Mouse (Mus musculus): ENCODE data around the gene Gins3. TPM values are rescaled to one million over a fixed set of nuclear protein-coding genes. Genes with fewer than 3 reads are reported as not detected.

Gins3 gene
- polyA plus RNA-seq, 1 experiment from 2014 or later, result 25.0 TPM

- Histone ChIP-seq H3K4me3 (ENCODE audit: low read depth, low read length) (no peak overlapping the region), H3K27me3 (ENCODE audit: control insufficient read depth, insufficient read depth, low read length) (0 out of 2 replicates have a peak, but pooled peaks cover 9% of the 10 kb centered on the region), H3K4me1 (ENCODE audit: control insufficient read depth, insufficient read depth, low read length) (no peaks in the 10 kb centered on the region), H3K4me2 (replicated peaks; ENCODE audit: low read depth, low read length) (no peak overlapping the region), H3K27ac (ENCODE audit: low read length) (no peak overlapping the region), H3K9ac (replicated peaks; ENCODE audit: low read depth, low read length) (no peak overlapping the region), H3K36me3 (ENCODE audit: control insufficient read depth, insufficient read depth, low read length) (no peaks in the 10 kb centered on the region), H3K9me3 (ENCODE audit: control insufficient read depth, low read depth, low read length) (no peaks in the 10 kb centered on the region)
- WGBS, result 19% methylated on average over 6 of the region's 6 CpGs
- ATAC-seq (ENCODE audit: insufficient number of reproducible peaks, insufficient read depth, low FRiP score, low read depth), result no peak
Observed at GRCm38 (mm10) chr8:95694631-95695030, 61.4 kb downstream of the Gins3 start.

Other genes starting within 250 kb of the Gins3 start
- gene Cfap20, start 198.6 kb upstream of the Gins3 start, polyA plus RNA-seq (2014; fragmentation: Nextera tagmentation; extraction: Ambion mirVana), result 181 and 187 TPM in 2 replicates
- 22.0 and 23.9 TPM in 2 replicates for gene Csnk2a2, start 143.4 kb upstream of the Gins3 start, polyA plus RNA-seq (2014; fragmentation: Nextera tagmentation; extraction: Ambion mirVana)
- not detected in 2 replicates for gene Ccdc113, start 99.4 kb upstream of the Gins3 start, polyA plus RNA-seq (2014; fragmentation: Nextera tagmentation; extraction: Ambion mirVana)
- gene Prss54, start 57.1 kb upstream of the Gins3 start, polyA plus RNA-seq (2014; fragmentation: Nextera tagmentation; extraction: Ambion mirVana), result not detected in 2 replicates
- 21.0 and 22.3 TPM in 2 replicates for gene Ndrg4, start 43.5 kb downstream of the Gins3 start, polyA plus RNA-seq (2014; fragmentation: Nextera tagmentation; extraction: Ambion mirVana)
- gene Setd6, start 82.4 kb downstream of the Gins3 start, polyA plus RNA-seq (2014; fragmentation: Nextera tagmentation; extraction: Ambion mirVana), result 17.4 and 18.8 TPM in 2 replicates
- gene Cnot1, start 174.0 kb downstream of the Gins3 start, polyA plus RNA-seq (2014; fragmentation: Nextera tagmentation; extraction: Ambion mirVana), result 113 and 117 TPM in 2 replicates
- 360 and 371 TPM in 2 replicates for gene Sap18b, start 191.9 kb downstream of the Gins3 start, polyA plus RNA-seq (2014; fragmentation: Nextera tagmentation; extraction: Ambion mirVana)
- gene Slc38a7, start 220.1 kb downstream of the Gins3 start, polyA plus RNA-seq (2014; fragmentation: Nextera tagmentation; extraction: Ambion mirVana), result 15.0 and 16.3 TPM in 2 replicates

Data from stomach, embryonic 14.5 days (tissue).